Mouse (Mus musculus): ENCODE results near the gene Bbx. TPM values are rescaled to one million over a fixed set of nuclear protein-coding genes. Genes with fewer than 3 reads are reported as not detected.
A peak's percentile ranks its signal among the peaks of the same experiment; 100 is the strongest.

Bbx gene
- total RNA-seq, 2 experiments from 2014 or later, result 25.5 to 27.5 TPM

- DNase-seq, result no peak
Observed at GRCm38 (mm10) chr16:50226274-50226673, 205.9 kb downstream of the Bbx start.

- DNase-seq, result no peak
Observed at GRCm38 (mm10) chr16:50224946-50225345, 207.2 kb downstream of the Bbx start.

GRCm38 (mm10) chr16:50220734-50221501 is 211.3 kb downstream of the Bbx start:
- DNase-seq, result peak in 1 of 2 experiments; percentile 17

- DNase-seq, result no peak
Observed at GRCm38 (mm10) chr16:50217084-50217483, 215.1 kb downstream of the Bbx start.

- DNase-seq, result no peak
Observed at GRCm38 (mm10) chr16:50211727-50212126, 220.5 kb downstream of the Bbx start.

- DNase-seq, result no peak
Observed at GRCm38 (mm10) chr16:50211231-50211630, 221.0 kb downstream of the Bbx start.

- DNase-seq, result no peak
Observed at GRCm38 (mm10) chr16:50210742-50211141, 221.4 kb downstream of the Bbx start.

- DNase-seq, result no peak
Observed at GRCm38 (mm10) chr16:50204944-50205343, 227.2 kb downstream of the Bbx start.

GRCm38 (mm10) chr16:50201546-50202151 is 230.5 kb downstream of the Bbx start:
- DNase-seq, result no peak

GRCm38 (mm10) chr16:50200214-50200613 is 232.0 kb downstream of the Bbx start:
- DNase-seq, result no peak

GRCm38 (mm10) chr16:50196118-50196517 is 236.1 kb downstream of the Bbx start:
- DNase-seq, result no peak

- no peak for DNase-seq
Observed at GRCm38 (mm10) chr16:50192626-50193025, 239.6 kb downstream of the Bbx start.

- DNase-seq, result no peak
Observed at GRCm38 (mm10) chr16:50189108-50189507, 243.1 kb downstream of the Bbx start.

GRCm38 (mm10) chr16:50186604-50187003 is 245.6 kb downstream of the Bbx start:
- DNase-seq, result no peak

GRCm38 (mm10) chr16:50185041-50185440 is 247.1 kb downstream of the Bbx start:
- no peak for DNase-seq

- DNase-seq, result no peak
Observed at GRCm38 (mm10) chr16:50182988-50183387, 249.2 kb downstream of the Bbx start.

- DNase-seq, result no peak
Observed at GRCm38 (mm10) chr16:50182561-50182960, 249.6 kb downstream of the Bbx start.

GRCm38 (mm10) chr16:50172760-50173159 is 259.4 kb downstream of the Bbx start:
- DNase-seq, result no peak

- DNase-seq, result no peak
Observed at GRCm38 (mm10) chr16:50170812-50171211, 261.4 kb downstream of the Bbx start.

- no peak for DNase-seq
Observed at GRCm38 (mm10) chr16:50167983-50168299, 264.2 kb downstream of the Bbx start.

GRCm38 (mm10) chr16:50167231-50167982 is 264.8 kb downstream of the Bbx start:
- DNase-seq, result no peak

- DNase-seq, result no peak
Observed at GRCm38 (mm10) chr16:50160418-50161271, 271.5 kb downstream of the Bbx start.

- DNase-seq, result no peak
Observed at GRCm38 (mm10) chr16:50158546-50158945, 273.6 kb downstream of the Bbx start.

Data from layer of hippocampus, postnatal 36 days (tissue).